Mouse (Mus musculus): ENCODE measurements around the gene Cyp21a1. TPM values are rescaled to one million over a fixed set of nuclear protein-coding genes. Genes with fewer than 3 reads are reported as not detected.

Gene Cyp21a1
- polyA plus RNA-seq (2012; ENCODE audit: low replicate concordance), result 0.54 TPM in 1 of 2 replicates, not detected in the other

DNA sequence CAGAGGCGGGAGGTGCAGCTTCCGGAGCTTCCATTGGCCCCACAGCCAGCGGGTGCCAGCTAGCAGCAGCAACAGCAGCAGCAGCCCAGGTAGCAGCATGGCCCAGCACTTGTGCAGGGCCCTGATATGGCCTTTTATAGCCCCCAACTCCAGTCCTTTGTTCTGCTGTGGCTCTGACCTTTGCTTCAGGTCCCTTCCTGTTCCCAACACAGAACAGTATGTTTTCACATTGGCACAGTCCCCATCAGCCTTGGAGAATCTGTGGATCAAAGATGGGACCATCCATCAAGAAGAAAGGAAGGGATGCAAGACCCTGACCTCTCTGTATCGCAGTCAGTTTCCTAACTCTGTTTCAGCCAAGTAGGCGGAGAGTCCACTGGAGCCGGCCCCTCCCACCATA lies at the start of gene Cyp21a1:
Gene Cyp21a1 (minus strand): TSS at position 261 of the 400 bp plus-strand sequence.

DNA sequence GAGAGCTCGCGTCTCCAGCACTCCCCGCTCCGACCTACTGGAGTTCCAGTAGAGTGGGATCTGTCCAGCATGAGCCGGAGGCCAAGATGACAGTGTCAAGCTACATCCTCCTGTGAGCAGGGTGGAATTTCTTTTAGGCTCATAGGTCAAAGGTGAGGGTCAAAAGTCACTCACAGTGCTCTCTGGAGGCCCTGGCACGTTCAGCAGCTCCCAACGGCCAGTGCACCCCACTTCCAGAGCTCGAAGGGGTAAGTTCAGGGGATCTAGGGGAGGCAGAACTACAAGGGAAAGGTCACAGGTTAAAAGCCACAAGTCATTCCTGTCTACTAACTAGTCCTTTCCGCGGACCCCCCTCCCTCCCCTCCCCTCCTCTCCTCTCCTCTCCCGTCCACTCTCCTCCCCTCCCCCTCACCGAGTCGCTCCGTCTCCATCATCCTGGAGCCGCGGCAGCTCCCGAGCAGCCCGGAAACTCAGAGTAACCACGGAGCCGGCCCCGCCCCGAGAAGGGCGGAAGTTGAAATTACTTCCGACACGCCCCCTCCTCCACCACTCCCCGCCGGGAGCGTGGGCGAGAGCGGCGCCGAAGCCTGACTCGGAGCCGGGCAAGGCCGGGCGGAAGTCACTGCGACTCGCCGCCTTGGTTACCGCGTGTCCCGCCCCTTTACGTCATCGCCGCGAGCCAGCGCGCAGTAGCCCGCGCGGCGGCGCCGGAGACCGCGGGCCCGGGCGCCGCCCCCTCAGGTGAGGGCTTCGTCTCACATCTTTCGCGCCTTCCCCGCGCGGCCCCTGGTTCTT lies 45.6 kb upstream of the Cyp21a1 start, which contains the start of the genes Skiv2l and Nelfe:
Gene Skiv2l (minus strand): TSS at position 489 of the 795 bp plus-strand sequence.
Gene Nelfe (plus strand): TSS at position 670 of the 795 bp plus-strand sequence.

GRCm38 (mm10) chr17:34836856-34837221 lies 32.5 kb upstream of the Cyp21a1 start, which contains the start of the genes Stk19 and Dxo:
TSS of gene Stk19 (minus strand) at chr17:34836945.
TSS of gene Dxo (plus strand) at chr17:34837019.

Other genes starting within 250 kb of the Cyp21a1 start
- 4.7 and 12.4 TPM in 2 replicates for gene Notch4, start 240.3 kb downstream of the Cyp21a1 start, polyA plus RNA-seq (2012; ENCODE audit: low replicate concordance)
- gene Gpsm3, start 214.8 kb downstream of the Cyp21a1 start, polyA plus RNA-seq (2012; ENCODE audit: low replicate concordance), result 136 and 357 TPM in 2 replicates
- 77.3 and 112 TPM in 2 replicates for gene Pbx2, start 213.3 kb downstream of the Cyp21a1 start, polyA plus RNA-seq (2012; ENCODE audit: low replicate concordance)
- 4.2 and 9.4 TPM in 2 replicates for gene Ager, start 206.7 kb downstream of the Cyp21a1 start, polyA plus RNA-seq (2012; ENCODE audit: low replicate concordance)
- gene Rnf5, start 200.9 kb downstream of the Cyp21a1 start, polyA plus RNA-seq (2012; ENCODE audit: low replicate concordance), result 35.4 and 54.6 TPM in 2 replicates
- gene Agpat1, start 200.3 kb downstream of the Cyp21a1 start, polyA plus RNA-seq (2012; ENCODE audit: low replicate concordance), result 223 and 308 TPM in 2 replicates
- gene Egfl8, start 188.6 kb downstream of the Cyp21a1 start, polyA plus RNA-seq (2012; ENCODE audit: low replicate concordance), result 0.78 and 1.1 TPM in 2 replicates
- gene Ppt2, start 176.1 kb downstream of the Cyp21a1 start, polyA plus RNA-seq (2012; ENCODE audit: low replicate concordance), result 67.6 and 71.3 TPM in 2 replicates
- gene Prrt1, start 175.0 kb downstream of the Cyp21a1 start, polyA plus RNA-seq (2012; ENCODE audit: low replicate concordance), result 3.2 and 5.7 TPM in 2 replicates
- 3.9 and 5.3 TPM in 2 replicates for gene Fkbpl, start 159.8 kb downstream of the Cyp21a1 start, polyA plus RNA-seq (2012; ENCODE audit: low replicate concordance)
- 269 and 430 TPM in 2 replicates for gene Atf6b, start 157.4 kb downstream of the Cyp21a1 start, polyA plus RNA-seq (2012; ENCODE audit: low replicate concordance)
- gene Tnxb, start 134.0 kb downstream of the Cyp21a1 start, polyA plus RNA-seq (2012; ENCODE audit: low replicate concordance), result 0.32 and 1.9 TPM in 2 replicates
- 0.87 and 2.9 TPM in 2 replicates for gene C4b, start 60.7 kb downstream of the Cyp21a1 start, polyA plus RNA-seq (2012; ENCODE audit: low replicate concordance)
- gene Stk19, start 32.4 kb upstream of the Cyp21a1 start, polyA plus RNA-seq (2012; ENCODE audit: low replicate concordance), result 62.8 and 63.3 TPM in 2 replicates
- 50.7 and 116 TPM in 2 replicates for gene Dxo, start 32.5 kb upstream of the Cyp21a1 start, polyA plus RNA-seq (2012; ENCODE audit: low replicate concordance)
- gene Skiv2l, start 45.6 kb upstream of the Cyp21a1 start, polyA plus RNA-seq (2012; ENCODE audit: low replicate concordance), result 53.7 and 54.2 TPM in 2 replicates
- 121 and 205 TPM in 2 replicates for gene Nelfe, start 45.8 kb upstream of the Cyp21a1 start, polyA plus RNA-seq (2012; ENCODE audit: low replicate concordance)
- gene Cfb, start 58.0 kb upstream of the Cyp21a1 start, polyA plus RNA-seq (2012; ENCODE audit: low replicate concordance), result 0.41 and 1.5 TPM in 2 replicates
- gene Zbtb12, start 74.9 kb upstream of the Cyp21a1 start, polyA plus RNA-seq (2012; ENCODE audit: low replicate concordance), result 6.4 and 10.1 TPM in 2 replicates
- gene Gm20547, start 77.5 kb upstream of the Cyp21a1 start, polyA plus RNA-seq (2012; ENCODE audit: low replicate concordance), result 0.10 TPM in 1 of 2 replicates, not detected in the other
- gene C2, start 93.7 kb upstream of the Cyp21a1 start, polyA plus RNA-seq (2012; ENCODE audit: low replicate concordance), result 1.3 and 3.9 TPM in 2 replicates
- gene Ehmt2, start 93.9 kb upstream of the Cyp21a1 start, polyA plus RNA-seq (2012; ENCODE audit: low replicate concordance), result 427 and 438 TPM in 2 replicates
- gene Slc44a4, start 109.9 kb upstream of the Cyp21a1 start, polyA plus RNA-seq (2012; ENCODE audit: low replicate concordance), result not detected in 2 replicates
- gene Neu1, start 126.7 kb upstream of the Cyp21a1 start, polyA plus RNA-seq (2012; ENCODE audit: low replicate concordance), result 22.5 and 43.0 TPM in 2 replicates
- gene Hspa1b, start 154.7 kb upstream of the Cyp21a1 start, polyA plus RNA-seq (2012; ENCODE audit: low replicate concordance), result 16.5 and 41.3 TPM in 2 replicates
- not detected in 2 replicates for gene Gm20481, start 165.4 kb upstream of the Cyp21a1 start, polyA plus RNA-seq (2012; ENCODE audit: low replicate concordance)
- gene Hspa1a, start 167.6 kb upstream of the Cyp21a1 start, polyA plus RNA-seq (2012; ENCODE audit: low replicate concordance), result 3.5 and 6.7 TPM in 2 replicates
- gene Hspa1l, start 168.1 kb upstream of the Cyp21a1 start, polyA plus RNA-seq (2012; ENCODE audit: low replicate concordance), result not detected in 2 replicates
- 146 and 328 TPM in 2 replicates for gene Lsm2, start 177.3 kb upstream of the Cyp21a1 start, polyA plus RNA-seq (2012; ENCODE audit: low replicate concordance)
- 1,671 and 2,394 TPM in 2 replicates for gene Vars, start 196.4 kb upstream of the Cyp21a1 start, polyA plus RNA-seq (2012; ENCODE audit: low replicate concordance)
- gene Vwa7, start 212.0 kb upstream of the Cyp21a1 start, polyA plus RNA-seq (2012; ENCODE audit: low replicate concordance), result 1.2 and 1.8 TPM in 2 replicates
- gene Sapcd1, start 223.5 kb upstream of the Cyp21a1 start, polyA plus RNA-seq (2012; ENCODE audit: low replicate concordance), result 8.2 and 32.0 TPM in 2 replicates
- gene Msh5, start 242.2 kb upstream of the Cyp21a1 start, polyA plus RNA-seq (2012; ENCODE audit: low replicate concordance), result 33.3 and 82.0 TPM in 2 replicates
- 197 and 295 TPM in 2 replicates for gene Clic1, start 245.4 kb upstream of the Cyp21a1 start, polyA plus RNA-seq (2012; ENCODE audit: low replicate concordance)